Mouse (Mus musculus) adrenal gland, adult 2 months (tissue): Measurements from ENCODE around the gene Cnnm2. TPM values are rescaled to one million over a fixed set of nuclear protein-coding genes. Genes with fewer than 3 reads are reported as not detected.

ENCODE experiments used
- DNase-seq: peaks from one replicate; pipeline ENCODE4 v3.0.0; 2021
- polyA plus RNA-seq: library from polyadenylated mRNA; depleted of rRNA; stranded (reverse); fragments of >200 nt; gene quantifications from 2 replicates; pipeline ENCODE4 v1.2.3, GENCODE M21; 2012
- total RNA-seq, 2 experiments: library from RNA; stranded (reverse); gene quantifications; 2 replicates each; pipeline ENCODE4 v1.2.3; 2021

Cnnm2 gene
- total and polyA plus RNA-seq, 3 experiments: 33.4 to 40.7 (median 34.9) TPM

DNA sequence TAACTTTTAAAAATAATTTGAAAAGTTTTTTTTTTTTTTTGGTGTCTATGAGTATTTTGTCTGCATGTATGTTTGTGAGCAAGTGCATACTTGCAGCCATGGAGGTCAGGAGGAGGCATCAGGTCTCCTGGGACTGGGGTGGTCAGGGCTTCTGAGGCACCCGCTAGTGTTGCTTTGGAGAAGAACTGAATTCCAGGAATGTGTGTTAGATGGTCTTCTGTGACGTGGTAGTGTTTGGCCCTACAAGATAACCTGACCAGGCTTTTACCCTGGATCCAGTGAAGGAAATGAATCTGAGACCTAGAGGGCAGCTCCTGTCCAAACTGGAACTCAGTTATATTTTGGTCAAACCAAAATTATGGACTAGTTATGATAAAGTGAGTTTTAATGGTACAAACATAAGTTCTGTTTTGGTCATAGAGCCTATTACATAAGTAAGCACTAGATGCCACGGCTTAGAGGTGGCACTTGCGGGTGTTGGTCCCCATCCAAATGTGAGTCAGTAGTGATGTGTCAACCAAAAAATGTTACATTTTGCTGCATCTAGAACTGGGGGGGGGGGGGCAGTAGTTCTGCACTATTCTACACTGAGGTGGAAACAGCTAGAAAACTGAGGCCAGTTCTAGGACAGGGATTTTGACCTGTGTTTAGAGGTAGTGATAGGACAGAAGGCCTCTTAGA lies 38.6 kb downstream of the Cnnm2 start:
- DNase-seq: peak; percentile 73

DNA sequence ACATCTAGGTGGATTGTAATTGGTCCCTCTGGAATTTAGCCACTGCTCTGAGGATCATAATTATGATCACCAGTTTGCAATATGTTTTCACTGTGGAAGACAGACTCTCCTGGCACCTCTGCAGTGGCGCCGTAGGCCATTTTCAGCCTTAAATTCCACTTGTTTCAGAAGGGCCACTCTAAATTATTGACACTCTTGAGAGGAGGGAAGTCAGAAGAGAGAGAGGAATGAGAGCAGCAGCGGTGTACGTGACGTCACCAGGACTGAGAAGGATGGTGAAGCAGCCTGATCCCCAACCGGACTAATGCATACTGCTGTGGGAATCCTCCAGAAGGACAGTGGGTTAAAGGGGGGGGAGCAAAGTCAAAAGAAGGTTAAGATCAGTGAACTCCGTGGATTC lies 40.1 kb downstream of the Cnnm2 start:
- DNase-seq: no peak

DNA sequence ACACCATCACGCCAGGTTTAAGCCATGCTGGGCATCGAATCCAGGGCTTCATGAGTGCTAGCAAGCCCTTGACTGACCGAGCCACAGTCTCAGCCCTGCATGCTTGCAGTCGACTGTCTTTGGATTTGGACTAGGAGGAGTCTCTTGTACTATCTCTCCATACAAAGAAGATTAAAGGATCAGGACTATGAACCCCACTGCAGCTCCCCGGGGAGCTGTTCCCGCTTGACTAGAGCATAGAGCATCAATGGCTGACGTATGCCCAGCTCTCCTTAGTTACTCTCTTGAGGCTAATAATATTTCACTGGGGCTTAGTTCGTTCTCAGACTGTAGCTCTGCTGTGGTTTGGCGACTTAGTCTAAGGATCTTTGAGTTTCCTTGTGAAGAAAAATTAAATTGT lies 40.9 kb downstream of the Cnnm2 start:
- no peak for DNase-seq

DNA sequence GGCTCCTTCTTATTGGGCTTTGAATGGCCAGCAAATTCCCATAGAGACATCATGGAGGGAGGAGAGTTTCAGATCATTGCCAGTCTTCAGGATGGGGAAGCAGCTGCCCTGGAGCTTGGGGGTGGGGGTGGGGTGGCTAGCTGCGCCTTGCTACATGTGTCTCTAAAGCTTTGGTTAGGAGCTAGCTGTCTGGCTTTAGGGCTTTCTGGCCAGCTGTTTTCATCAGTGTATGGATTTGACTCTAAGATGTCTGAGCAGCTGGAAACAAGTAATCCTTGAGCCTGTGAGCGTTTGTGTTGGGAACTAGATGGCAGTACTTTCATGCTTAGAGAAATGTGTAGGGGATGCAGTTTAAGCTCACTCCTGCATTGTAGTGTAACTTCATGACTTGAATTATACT lies 42.3 kb downstream of the Cnnm2 start:
- no peak for DNase-seq

DNA sequence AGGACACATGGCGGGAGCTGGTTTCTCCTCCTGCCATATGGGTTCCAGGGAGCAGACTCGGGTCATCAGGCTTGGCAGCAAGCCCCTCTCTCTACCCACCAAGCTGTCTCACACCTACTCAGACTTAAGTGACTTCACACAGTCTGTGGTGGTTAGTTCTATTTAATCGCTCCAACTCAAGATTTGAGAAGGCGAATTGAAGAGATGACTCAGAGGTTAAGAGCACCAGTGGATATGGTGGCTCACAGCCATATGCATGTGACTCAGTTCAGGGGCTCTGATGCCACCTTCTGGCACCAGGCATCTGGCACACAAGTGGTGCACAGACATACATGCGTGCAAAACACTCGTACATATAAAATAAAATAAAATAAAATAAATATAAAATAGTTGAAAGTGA lies 43.4 kb downstream of the Cnnm2 start:
- DNase-seq: peak; percentile 70

DNA sequence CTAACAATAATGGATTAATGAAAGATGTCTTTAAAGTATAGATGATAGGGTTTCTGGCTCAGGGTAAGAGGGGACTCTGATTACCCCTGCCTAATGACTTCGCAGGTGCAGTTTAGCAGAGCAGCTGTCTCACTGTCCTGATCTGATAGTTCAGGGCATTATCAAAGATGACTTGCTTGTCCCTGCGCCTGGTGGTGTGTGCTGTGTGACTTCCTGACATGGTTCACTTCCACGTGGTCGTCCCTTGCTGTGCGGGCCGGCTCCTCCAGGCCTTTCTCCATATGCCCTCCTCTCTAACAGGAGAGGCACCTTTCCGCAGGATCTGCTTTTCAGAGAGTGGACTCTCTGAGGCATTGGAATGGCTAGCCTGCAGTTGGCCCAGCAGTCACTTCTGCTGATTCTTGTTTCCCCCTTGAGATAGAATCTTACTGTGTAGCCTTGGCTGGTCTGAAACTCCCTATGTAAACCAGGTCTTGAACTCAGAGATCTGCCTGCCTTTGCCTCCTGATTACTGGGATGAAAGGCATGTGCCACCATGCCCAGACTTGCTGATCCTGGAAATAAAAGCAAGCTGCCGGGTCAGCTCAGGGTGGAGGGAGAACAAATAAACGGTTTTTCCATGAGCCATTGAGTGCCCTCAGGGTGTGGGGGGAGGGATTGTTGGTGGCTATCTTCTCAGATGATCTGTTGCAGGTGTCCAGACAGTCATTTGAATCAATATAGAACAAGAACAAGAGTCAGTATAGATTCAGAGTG lies 44.7 kb downstream of the Cnnm2 start:
- no peak for DNase-seq

DNA sequence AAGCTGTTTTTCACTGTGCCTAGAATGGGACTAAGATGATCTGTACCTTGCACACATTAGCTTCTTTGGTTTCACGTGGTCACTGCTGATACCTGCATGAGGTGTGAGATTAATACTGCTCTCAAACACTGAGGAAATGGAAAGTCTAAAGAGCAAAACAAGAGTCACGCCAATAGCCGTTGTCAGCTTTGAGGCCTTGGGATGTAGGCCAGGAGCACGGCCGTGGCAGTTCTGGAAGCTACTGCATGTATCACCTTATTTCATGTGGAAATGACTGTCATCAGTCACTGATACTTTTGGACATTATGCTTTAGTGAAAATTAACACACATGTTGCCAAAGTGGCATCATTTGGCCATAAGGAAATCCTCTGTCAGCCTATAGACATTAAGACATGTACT lies 46.9 kb downstream of the Cnnm2 start:
- DNase-seq: peak; percentile 77

DNA sequence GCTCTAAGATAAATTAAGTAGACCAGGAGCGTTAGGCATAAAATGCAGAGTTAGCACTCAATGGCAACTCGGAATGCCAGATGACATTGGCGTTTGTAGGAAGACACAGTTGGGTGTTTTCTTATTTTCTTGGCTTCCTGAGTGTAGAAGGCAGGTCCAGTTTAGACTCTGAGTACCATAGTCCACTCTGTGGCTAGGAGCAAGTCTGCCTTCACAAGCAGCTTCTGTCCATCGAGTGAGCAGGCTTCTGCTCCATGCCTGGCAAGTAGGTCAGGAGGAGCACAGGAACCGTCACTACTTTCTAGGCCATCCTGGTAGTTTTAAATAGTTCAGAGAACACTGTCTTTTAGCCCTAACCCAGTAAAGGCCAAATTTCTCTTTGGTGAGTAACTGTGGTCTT lies 47.6 kb downstream of the Cnnm2 start:
- no peak for DNase-seq

DNA sequence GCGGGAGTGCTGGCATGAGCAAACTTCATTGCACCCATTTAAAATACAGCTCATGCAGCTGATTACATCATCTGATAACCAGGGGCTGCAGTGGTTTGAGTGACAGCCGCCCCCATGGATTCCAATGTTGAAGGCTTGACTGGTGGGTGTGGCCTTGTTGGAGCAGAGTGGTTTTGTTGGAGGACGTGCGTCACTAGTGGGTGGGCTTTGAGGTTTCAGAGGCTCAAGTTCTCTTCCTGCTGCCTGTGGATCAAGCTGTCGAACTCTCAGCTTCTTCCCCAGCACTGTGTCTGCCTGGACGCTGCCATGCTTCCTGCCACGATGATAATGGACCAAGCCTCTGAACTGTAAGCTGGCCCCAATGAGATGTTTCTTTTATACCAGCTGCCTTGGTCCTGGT lies 57.9 kb downstream of the Cnnm2 start:
- no peak for DNase-seq

DNA sequence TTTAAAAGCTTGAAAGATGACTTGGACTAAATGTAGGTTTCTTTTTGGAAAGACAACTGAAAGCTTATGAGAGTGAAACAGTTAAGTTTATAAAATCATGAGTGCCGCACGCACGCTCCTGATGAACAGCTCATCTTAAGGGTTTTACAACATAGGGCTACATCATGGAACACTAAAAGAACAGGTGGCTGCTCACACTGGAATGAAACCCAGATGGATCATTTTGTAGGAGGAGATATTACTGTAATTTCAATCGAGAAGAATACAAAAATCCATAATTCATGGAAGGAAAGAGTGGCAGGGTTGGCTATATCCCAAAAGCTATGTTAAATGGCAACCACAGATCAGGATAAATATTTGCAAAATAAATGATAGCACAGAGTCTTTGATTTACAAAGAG lies 61.1 kb downstream of the Cnnm2 start:
- DNase-seq: no peak

DNA sequence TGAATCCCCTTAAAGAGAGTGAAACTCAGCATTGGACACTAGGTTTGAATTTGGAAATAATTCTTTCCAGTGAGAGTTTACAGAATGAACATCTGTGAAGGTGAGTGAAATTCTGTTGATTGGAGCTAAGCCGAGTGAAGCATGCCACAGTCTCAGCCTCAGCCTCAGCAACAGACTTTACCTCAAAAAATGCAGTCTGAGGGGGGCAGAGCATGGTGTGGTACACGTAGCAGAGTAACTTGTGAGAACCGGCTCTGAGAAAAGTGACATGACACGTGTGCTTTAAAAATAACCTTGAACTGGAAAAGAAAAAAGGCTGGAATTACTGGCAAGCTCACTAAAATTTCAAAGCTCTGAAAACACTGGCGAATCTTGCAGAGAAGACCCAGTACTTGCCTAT lies 62.4 kb downstream of the Cnnm2 start:
- no peak for DNase-seq

DNA sequence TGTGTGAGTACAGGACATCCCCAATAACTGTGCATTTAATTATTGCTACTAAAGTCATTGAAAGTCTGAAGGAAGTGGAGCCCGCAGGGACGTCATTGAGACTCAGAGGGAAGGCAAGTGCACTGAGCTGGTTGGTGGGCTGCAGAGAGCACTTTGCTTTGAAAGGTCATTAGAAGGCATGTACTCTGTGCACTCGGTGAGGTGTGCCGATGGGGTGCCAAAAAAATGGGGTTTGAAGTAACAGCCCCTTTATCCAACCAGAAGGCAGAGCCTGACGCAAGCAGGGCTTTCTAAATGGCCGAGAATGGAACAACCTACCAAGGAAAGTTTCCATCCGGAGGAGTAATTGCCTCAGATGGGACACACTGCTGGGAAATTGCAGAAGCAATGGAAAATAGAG lies 63.5 kb downstream of the Cnnm2 start:
- no peak for DNase-seq

DNA sequence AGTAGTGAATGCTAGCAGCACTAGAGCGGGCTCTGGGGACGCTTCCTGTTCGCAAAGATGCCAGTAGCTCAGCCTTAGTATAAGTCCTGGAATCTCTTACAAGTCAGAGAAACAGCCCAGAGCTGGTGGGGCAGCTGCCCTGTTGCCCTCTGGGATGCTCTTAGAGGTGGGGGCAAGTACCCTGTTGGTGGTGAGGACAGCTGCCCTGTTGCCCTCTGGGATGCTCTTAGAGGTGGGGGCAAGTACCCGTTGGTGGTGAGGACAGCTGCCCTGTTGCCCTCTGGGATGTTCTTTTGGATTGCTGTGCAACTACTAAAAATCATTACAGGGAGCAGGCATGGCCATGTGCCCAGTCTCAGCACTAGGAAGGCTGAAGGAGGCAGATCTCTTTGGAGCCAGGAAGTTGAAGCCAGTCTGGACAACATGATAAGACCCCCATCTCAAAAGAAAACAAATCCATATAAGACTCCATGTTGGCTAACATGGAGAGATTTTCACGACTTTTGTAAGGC lies 66.3 kb downstream of the Cnnm2 start:
- DNase-seq: no peak

DNA sequence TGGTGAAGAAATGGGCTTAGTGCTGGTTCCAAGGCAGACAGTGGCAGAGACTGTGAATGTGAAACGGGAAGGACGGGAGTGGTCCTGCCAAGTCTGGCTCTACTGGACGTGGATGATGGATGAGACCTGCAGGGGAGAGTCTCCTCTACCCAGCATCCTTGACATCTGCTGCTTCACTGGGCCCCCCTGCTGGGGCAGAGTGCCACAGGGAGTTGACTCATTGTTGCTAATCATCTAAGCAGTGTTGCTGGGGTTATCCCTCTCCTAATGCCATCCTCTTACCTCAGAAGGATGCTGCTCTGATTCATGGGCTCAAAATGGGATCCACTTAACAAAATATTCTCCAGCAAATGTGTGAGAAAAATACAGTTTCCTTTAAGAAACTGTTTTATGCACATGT lies 67.6 kb downstream of the Cnnm2 start:
- DNase-seq: peak; percentile 92

DNA sequence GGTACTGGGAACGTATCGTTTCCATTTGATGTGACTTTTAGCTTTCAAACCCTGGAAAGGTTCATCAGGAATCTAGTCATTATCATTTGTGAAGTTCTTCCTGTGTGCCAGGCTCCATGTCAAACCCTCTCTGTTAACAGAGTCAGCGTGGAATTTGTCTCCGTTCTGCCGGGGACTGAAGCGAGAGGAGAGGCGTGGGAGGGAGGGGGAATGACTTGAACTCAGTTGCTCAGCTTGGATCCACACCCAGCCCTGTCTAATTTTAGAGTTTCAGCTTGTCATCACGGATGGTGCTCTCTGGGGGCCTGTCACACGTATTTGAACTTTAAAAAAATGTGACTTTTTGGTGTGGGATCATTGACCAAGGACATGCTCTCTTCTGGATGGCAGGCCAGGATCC lies 70.0 kb downstream of the Cnnm2 start:
- DNase-seq: no peak

DNA sequence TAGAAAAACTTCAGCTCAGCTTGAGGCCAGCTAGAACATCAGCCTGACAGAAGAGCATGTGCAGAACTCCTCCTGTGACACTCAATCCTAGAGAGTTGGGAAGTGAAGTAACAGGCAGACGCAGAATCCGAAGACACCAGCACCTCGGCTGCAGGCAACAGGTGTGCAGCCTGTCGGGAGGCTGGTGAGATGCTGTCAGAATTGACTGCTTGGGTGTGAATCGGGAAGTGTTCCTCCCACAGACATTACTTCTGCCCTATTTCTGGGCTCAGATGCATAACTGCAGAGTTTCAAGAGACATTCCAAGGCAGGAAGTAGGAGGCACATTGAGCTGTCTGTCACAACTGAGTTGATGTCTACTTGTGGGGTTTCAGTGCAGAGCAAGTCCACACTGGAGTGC lies 72.9 kb downstream of the Cnnm2 start:
- no peak for DNase-seq

DNA sequence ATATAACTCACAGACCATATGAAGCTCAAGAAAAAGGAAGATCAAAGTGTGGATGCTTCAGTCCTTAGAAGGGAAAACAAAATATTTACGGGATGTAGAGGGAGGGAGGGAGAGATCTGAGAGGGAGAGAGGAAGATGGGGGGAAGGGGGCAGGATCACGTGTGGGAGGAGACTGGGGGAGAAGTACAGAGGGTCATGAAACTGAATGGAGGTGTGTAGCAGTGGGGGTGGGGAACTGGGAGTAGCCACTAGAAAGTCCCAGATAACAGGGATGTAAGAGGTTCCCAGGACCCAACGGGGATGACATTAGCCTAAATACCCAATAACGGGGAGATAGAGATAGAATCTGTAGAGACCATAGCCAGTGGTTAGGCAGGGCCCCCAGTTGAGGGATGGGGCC lies 73.9 kb downstream of the Cnnm2 start:
- no peak for DNase-seq

DNA sequence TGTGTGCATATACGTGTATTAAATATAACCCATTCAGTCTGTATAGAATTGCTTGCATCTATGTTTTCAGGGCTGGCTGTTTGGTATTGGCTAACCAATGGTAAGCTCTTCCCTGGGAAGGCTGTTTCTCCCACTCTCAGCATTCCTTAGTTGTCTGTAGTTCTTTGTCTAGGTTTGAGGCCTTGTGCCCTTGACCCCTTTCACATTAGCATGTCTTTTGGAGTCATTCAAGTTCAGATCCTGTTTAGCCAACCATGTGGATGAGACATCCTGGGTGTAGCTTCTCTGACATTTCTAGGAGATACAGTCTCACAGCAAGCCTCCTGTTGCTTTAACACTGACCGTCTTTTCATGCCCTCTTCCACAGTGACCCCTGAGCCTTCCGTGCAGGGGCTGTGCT lies 74.7 kb downstream of the Cnnm2 start:
- no peak for DNase-seq

DNA sequence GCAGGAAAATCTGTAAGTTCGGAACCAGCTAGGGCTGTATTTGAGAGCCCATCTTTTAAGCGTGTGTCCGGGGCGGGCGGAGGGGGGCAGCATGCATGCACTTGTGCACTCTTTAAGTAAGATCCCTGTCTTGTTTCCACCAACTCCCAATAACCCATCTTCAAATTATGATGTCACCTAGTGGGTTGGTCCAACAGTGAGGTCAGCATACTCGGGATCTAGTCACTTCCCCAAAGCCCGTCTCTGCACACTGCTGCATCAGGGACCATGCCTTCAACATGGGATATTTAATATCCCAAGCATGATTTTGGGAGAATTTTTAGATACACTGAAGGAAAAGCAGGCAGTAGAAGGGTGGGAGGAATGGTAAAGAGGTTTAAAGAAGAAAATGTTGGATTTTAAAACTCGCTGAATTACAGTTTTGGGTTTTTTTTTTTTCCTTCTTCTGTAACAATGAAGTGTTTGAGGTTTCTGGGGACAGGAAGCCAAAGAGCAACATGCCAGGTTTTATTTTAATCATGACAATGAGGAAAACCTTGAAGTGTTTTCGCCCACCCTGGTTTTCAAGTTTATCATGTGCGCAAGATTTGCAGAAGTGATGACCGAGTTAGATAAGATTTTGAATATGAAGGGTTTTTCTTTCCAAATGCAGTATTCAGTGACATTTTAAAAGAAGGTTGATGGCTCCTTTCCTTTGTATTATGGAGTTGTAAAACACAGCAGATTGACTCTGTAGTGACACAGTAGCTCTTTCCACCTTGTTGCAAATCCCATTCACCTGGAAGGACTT lies 76.1 kb downstream of the Cnnm2 start:
- no peak for DNase-seq

DNA sequence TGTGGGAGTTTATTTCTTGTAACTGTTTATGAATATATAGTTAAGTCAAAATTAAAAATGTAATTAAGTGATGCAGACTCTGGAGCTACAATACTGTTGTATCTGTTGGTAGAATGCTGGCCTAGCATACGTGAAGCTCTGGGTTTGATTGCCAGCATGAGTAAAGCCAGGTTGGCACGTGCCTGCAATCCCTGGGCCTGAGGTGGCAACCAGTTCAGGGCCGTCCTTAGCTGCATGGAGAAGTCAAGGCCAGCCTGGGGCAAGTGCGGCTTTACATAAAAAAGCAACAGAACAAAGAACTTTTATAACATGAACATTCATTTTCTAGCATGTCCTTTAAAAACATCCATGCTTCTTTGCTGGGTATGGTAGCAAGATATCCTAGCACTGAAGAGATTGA lies 79.6 kb downstream of the Cnnm2 start:
- peak; percentile 74 for DNase-seq

DNA sequence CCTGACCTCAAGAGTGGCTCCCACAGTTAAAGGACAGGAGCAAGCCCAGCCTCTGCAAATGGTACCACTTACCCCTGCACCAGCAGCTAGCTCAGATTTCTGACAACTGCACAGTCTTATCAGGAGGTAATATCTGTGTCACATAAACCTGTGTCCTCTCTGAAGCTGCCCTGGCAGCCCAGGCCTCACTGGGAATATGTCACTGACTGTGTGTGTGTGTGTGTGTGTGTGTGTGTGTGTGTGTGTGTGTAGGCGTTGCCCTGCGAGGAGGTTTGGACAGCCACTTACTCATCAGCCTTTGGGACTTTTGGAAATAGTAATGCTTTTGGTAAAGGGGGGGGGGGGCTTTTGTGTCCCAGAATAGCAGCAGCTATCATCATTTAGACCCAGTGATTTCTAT lies 81.6 kb downstream of the Cnnm2 start:
- peak; percentile 52 for DNase-seq

DNA sequence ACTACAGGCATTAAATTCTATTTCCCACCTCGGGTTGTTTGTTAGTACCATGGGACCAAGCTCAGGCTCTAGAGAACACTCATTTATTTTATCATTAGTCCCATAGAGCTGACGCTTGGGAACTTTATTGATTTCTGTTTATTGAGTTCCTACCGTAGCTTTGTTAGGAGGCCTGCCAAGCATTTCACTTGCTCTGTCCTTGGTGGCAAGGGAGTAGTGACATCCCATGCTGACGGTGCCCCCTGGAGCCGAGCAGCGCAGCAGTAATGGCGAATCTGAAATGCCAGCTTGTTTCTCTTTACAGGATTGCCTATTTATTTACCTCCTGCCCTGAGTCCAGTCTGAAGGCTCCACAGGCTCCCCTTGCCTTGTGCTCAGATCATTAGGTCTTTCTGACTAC lies 84.7 kb downstream of the Cnnm2 start:
- peak; percentile 36 for DNase-seq

DNA sequence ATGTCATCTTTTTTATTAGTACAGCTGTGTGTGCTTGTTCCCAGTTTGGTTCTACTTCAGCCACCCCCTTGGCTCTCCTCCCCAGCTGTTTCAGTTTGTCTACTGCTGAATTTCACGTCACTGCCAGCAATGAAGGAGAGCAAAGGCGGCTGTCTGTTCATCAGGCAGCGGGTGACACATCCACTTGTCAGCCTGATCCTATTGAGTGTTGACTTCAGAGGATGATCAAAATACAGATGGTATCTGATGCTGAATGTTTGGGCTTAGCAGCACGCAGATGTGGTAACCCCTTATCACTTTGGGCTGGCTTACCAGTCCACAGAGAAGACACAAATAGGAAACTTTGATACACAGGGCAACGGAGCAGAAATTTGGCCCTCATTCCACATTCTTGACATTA lies 85.1 kb downstream of the Cnnm2 start:
- no peak for DNase-seq
